Mouse (Mus musculus): ENCODE measurements around the gene Ptprj.
"Not testable (repeated sequence)": the region's sequence is repeated elsewhere in the genome, so short reads cannot be mapped to it uniquely, and the experiment has no call there.

Ptprj gene

DNA sequence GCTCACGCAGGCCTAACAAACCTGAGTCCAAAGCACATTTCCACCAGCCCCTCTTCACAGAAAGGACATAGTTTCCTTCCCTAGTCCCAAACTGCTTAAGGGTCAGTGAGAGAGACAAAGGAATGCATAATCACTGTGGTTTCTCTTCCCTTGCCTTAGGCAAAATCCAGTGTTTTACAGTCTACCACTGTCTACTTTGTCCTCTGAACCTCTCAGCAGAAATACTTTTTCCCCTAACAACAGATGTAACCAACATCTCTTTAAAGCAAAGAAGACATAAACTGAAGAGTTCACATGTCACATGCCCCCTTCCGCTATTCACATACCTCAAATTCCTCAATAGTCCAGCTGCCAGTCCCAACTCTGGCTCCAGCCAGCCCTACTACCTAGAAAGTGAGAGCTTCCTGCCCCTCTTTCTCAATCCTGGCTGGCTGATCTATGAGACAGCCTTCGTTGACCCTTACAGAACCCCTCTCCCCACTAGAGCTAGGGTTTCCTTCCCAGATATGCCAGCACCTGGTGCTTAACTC lies 94.2 kb downstream of the Ptprj start:
- no peak for DNase-seq (ENCODE audit: low read depth, low spot score)

DNA sequence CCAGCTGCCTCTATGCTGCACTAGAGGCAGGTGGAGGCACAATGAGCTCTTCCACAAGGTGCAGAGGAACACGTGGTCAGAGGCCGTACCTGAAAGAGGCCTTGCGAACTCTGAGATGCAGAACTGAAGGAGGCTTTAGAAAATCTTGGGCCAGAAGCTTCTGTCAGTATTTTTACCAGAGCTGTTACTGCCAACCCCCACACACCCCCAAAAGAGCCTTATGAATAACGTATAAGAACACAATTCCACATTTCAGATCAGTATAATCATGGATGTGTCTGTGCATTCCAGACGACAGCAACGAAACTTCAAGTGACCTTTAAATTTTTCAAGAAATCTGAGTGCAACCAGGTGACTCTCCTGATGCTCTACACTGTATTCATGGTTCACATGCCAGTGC lies 98.9 kb downstream of the Ptprj start:
- DNase-seq (ENCODE audit: low read depth, low spot score), result no peak

DNA sequence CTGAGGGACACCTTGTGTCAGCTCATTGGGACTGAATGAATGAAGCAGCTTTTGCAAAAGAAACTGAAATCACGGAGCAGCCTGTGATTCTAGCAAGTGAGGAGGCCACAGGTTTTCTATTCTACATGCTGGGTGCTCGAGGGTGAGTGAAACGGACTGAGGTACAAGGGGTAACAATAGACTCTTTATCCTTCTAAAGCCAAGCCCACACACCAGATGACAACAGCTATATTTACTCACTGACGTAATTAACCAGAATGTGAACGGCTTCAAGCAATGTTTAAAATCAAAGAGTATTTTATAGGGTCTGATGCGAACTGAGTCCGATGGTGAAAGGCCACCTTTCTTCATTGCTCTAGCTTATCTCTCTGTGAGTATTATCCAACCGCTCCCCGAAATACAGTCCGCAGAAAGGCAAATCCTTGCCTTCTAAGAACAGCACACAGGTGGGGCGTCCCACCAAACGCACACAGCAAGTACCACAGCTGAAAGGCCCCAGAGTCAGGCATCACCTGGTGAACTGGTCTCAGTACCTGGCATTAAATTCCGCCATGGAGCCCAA lies 99.6 kb downstream of the Ptprj start:
- no peak for DNase-seq (ENCODE audit: low read depth, low spot score)

DNA sequence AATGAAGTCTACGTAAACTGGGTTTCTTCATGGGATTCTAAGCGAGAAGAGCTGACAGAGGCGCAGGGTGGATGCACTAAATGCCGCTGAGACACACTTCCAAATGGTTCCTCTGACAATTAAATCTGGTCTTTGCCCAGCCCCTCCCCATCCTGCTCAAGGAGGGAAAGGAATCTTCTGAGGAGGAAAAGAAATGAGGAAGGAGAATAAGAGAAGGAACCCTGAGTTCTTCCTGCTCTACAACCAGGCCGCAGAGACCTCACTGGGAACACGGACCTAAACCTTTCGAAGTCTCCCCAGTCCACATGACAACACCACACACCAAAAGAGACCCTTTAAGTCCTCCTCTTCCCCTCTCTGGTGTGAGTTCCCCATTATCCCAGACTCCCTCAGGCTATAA lies 101.9 kb downstream of the Ptprj start:
- DNase-seq (ENCODE audit: low read depth, low spot score), result no peak

DNA sequence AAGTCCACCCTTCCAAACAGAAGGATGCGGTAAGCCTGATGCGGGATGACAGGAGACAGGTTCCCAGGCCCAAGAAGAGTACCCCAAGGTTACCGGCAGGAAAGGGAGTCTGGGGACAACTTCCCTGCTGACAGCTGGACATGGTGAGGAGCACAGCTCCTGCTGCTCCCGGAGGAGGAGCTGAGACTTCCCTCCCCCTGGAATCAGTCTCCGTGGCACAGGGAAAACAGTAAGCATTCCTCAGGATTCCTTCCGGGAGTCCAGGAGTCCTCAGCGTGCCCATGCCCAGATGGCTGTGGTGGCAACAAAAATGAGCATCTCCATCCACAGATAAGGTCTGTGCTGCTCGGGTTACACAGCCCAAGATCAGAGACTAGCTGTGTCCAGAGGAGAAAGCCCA lies 102.8 kb downstream of the Ptprj start:
- DNase-seq (ENCODE audit: low read depth, low spot score), result no peak

DNA sequence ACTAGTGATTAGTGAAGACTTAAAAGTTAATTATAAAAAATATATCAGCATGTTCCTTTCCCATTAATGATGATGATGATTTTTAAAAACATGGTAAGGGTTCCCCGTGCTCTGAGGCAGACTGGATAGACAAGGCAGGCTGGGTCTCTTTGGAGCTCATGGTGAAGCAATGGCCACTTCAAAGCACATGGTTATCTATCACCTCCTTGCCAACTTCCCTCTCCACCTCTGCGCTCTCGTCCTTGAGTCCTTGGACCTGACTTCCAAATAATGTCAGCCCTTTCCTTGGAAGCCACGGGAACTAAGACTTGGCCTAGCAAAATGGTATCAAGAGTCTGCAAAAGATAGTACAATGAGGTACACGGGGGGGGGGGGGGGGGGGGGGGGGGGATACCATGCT lies 103.7 kb downstream of the Ptprj start:
- no peak for DNase-seq (ENCODE audit: low read depth, low spot score)

DNA sequence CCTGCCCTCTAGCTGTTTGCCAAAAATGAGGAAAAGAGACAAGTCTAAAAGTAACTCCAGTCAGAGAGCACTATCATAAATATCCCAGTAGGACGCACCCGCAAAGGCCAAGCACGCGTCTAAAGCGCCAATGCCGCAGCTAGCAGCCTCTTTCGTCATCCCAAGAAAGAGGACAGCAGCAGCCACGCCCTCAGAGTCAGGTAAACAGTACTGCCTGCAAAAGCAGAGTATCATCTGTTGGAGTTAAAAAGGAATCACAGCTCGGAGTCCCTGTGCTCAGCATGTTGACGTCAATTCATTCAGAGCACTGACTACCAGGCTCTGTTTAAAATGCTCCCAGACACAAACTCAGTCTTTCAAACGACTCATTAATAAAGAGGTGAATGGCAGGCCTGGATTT lies 104.1 kb downstream of the Ptprj start:
- DNase-seq (ENCODE audit: low read depth, low spot score), result no peak

DNA sequence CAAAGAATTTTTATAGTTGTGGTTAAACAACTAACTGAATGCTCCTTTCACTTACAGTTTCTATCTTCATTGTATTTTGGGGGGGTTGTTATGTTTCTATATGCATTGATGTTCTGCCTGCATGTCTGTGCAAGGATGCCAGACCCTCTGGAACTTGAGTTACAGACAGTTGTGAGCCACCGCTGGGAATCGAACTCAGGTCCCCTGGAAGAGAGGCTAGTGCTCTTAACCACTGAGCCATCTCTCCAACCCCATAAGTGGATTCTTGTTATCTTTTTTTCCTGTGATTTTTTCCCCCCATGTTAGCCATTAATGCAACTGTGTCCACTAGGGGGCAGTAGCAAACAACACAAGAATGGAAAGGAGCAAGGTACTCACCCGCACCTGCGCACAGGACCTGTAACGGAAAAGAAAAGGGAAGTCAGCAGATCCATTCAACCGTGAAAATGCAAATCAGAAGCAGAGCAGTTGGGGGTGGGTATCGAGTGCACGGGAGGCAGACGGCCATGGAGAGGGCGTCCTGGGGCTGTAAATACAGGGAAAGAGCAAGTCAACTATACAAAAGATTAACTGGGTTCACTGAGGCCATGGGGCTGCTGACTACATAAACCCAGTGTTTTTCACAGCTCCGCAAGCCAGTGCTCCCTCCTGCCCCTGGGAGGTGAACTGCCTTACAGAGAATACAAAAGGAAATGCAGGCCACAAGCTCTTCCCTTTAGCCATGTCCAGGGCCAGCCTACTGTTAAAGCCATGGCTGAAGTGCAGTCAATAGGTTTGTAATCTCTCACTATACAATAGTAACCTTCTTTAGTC lies 105.6 kb downstream of the Ptprj start:
- peak; percentile 93 for DNase-seq (ENCODE audit: low read depth, low spot score)

DNA sequence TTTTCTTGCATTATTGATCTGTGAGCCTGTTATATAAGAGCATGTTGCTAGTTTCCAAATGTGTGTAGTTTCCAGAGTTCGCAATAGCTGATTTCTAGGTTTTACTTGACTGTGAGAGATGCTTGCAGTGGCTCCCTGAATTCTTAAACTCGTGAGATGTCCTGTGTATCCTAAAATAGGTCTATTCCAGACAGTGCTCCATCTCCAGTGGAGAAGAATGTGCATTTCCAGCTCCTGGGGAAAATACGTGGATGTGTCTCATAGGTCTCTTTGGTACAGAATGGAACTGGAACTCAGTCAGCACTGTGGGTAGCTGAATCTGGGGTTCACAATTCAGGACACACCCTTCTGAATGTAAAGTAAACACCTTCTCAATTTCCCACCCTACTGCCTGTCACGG lies 107.7 kb downstream of the Ptprj start:
- no peak for DNase-seq (ENCODE audit: low read depth, low spot score)

DNA sequence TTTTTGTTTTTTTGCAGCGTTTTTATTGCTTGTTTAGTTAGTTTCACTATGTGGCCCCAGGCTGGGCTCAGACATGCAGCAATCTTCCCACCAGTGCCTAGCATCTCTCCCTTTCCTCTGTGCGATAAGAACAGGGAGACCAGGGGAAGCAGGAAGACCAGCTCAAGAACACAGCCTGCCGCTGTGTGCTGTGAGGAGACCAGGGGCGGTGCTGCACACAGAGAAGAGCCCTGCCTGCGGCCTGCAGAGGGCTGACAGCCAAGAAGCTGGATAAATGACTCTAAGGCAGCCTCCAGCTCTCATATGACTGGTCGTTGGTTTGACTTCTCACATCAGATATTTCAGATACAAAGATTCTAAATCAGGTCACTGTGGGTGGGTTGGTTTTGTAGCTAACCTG lies 110.3 kb downstream of the Ptprj start:
- DNase-seq (ENCODE audit: low read depth, low spot score), result no peak

DNA sequence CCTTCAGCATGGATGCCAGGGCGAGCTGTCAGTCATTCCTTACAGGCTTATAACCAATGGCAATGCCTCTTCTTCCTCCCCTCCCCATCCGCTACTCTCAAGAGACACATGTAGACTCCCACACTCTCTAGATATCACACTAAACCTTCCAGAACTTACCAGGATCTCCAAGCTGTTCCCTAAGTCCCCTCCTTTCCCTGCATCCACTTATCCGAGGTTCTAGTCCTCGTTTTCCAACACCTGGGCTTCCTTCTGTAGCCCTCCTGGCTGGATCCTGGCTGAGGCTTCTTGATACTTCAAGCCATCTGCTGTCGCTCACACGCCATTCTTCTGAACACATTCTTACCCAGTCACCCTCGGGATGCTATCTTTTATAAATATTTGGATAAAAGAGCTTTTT lies 114.0 kb downstream of the Ptprj start:
- no peak for DNase-seq (ENCODE audit: low read depth, low spot score)

DNA sequence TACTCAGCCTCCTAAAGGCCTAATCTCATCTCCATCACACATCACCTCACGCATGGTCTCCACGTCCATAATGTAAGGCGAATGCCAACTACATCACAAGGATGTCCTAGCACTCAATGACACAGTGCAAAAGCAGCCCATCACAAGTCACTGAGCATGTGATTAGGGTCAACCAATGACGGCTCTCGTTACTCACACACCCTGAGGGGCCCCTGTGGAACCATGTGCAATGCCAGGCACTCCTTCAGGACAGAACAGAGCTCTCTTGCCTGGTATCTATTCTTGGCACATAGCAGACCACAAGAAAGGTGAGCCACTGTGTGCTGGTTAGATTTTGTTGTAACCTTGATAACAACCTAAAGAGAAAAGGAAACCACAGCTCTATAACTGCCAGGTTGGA lies 116.7 kb downstream of the Ptprj start:
- DNase-seq (ENCODE audit: low read depth, low spot score), result no peak

DNA sequence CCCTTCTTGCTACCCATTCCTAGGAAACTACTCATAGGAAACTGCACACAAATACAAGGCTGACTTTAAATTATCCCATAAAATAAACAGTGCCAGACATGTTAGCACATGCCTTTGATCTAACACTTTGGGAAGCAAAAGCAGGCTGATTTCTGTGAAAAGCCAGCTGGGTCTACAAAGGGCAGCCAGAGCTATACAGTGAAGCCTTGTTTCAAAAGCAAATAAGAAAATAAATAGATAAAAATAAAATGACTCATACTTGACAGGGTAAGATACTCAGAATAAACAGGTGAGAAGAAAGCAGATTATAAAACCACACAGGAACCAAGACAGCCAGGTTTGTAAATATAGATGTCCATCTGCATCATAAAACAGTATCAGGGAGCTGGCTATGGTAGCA lies 118.2 kb downstream of the Ptprj start:
- no peak for DNase-seq (ENCODE audit: low read depth, low spot score)

DNA sequence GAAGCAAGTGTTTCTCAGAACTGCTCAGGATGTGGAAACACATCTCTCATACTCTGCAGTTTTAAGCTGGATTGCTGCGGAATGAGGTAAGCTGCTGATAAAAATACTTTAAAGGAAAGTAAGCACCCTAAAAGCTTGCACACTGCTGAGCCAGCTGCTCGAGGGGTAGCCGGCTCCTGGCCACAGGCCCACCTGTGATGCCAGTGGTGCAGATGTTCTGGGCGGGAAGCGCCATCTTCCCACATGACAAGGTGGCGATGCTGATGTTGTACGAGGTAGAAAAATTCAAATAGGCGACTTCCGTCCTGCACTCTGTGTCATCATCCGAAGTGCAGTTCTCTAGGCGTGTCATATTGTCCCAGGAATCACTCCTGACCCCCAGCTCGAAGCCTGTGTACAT lies 122.5 kb downstream of the Ptprj start:
- no peak for DNase-seq (ENCODE audit: low read depth, low spot score)

DNA sequence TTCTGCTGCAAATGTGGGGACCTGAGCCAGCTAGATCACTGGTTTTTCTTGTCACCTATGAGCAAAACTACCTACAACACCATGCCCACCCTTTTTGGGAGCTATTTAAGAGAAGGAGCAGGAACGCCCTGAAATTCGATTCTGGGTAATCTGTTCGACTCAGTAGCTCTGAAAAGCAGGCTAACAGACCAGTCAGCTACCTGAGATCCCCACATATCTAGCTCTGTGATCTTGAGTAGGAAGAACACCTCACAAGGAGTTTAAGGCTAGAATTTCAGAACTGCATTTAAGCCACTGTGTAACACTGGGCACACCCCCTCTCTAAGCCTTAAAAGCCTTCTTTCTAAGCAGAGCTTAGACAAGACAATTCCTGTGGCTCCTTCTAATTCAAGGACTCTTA lies 128.1 kb downstream of the Ptprj start:
- DNase-seq (ENCODE audit: low read depth, low spot score), result no peak

DNA sequence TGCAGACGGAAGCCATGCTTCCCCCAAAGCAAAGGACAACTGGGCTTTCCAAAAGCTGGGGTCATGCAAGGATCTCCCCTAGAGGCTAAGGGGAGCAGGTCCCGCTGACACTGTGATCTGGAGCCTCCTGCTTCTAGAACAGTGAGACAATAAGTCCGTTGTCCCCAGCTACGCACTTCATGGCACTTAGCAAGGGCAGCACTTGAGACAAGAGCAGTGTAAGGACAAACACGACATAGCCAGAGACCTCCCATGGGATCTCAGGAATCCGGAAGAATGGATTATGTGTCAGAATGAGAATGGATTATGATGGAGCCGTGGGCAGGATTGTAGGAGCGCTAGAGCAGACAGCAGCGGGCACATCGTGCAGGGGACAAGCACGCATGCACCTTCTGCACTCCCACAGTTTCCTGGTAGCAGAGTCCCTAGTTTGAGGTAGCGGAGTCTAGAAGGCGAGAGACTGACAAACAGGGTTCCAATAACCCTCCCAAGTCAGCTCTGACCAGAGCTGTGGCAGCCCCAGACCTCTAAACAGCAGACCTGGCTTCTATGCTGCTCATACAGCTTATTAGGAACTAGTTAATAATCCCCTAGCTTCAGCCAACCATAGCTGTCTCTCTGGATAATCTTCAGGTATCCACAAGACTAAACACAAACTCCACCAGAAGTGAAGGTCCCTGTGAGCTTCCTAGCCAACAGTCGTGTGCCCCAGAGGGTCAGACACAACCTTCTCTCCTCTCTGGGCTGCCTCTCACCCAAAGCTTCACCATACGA lies 131.3 kb downstream of the Ptprj start:
- DNase-seq (ENCODE audit: low read depth, low spot score), result no peak

DNA sequence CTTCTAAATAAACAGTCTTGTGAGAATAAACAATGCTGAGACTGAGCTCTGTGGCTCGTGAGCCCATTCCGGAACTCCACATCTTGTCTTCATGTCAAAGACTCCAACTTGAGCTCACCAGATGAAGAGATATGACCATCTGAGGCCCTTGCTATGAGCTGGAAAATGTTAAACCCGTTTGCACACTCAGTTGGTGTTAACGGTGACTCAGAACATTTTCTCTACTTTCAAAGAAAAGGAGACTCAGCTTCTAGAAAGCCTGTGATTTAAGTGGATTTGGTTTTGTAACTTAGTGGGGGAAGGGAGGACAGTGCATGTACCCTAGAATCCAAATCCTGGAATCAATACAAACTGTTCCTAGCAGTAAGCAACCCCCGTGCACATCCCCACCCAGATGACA lies 136.6 kb downstream of the Ptprj start:
- no peak for DNase-seq (ENCODE audit: low read depth, low spot score)

DNA sequence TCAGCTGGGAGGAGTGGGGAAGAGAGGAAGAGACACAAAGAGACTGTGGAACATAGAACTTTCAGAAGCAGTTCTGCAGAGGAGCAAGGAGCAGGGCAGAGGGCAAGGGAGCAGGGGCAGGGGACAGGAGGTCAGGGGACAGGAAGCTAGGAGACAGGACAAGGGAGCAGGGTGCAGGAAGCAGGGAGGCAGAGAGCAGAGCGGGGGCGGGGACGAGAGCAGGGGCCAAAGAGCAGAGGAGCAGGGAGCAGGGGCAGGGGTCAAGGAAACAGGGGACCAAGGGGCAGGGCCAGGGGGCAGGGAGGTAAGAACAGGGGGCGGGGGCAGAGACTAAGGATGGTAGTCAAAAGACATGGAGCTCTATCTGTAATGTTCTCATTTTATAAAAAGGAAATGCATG lies 138.6 kb downstream of the Ptprj start:
- DNase-seq (ENCODE audit: low read depth, low spot score), result not testable (repeated sequence)

DNA sequence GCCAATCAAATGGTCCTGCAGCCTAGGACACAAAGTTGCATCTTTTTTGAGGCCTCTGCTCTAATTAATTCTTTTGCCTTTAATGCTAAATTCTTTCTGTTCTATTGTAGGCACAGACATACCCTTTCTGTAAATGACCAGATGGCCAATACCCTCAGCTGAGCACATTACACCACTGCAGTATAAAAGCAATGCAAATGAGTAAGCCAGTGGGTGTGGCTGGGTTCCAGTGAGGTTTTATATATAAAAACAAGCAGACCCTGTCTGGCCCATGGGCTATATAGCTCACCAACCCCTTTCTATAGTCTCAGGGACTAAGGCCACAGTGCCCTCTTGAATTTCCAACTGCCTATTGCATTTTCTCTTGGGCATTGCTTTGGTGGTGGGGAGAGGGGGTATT lies 140.3 kb downstream of the Ptprj start:
- DNase-seq (ENCODE audit: low read depth, low spot score), result not testable (repeated sequence)

DNA sequence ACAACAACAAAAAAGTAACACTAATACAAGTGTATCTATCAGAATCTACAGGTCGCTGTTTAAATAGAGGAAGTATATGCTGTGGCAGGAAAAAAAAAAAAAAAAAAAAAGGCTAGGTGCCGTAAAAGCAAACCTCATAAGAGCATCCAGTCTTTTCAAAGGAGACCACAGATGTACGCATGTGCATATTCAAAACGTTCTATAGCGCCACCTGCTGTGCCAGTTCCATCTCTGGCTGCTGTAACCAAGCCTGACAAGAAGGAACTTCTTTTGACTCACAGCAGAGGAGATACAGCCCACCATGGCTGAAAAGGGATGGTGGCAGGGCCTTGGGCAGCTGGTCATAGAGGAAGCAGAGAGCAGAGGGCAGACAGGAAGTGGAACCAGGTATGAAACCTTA lies 143.0 kb downstream of the Ptprj start:
- not testable (repeated sequence) for DNase-seq (ENCODE audit: low read depth, low spot score)

DNA sequence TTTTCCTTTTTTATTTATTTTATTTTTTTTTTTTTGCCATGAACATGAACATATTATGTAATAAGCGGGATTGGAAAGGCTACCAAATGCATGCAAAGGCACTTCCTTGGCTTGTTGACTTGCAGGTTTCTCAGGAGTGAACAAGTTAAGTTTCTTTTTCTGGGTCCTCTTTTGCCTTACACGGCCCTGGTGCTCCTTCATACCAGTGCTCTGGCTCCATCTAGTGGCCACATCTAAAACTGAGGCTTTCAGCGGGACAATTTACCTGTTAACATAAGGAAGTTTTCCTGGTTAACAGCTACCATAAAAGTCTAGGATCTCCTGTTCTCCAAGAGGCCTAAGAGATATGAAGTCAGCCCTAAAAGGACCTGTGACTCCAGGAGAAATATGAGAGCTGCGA lies 150.7 kb downstream of the Ptprj start:
- not testable (repeated sequence) for DNase-seq (ENCODE audit: low read depth, low spot score)

DNA sequence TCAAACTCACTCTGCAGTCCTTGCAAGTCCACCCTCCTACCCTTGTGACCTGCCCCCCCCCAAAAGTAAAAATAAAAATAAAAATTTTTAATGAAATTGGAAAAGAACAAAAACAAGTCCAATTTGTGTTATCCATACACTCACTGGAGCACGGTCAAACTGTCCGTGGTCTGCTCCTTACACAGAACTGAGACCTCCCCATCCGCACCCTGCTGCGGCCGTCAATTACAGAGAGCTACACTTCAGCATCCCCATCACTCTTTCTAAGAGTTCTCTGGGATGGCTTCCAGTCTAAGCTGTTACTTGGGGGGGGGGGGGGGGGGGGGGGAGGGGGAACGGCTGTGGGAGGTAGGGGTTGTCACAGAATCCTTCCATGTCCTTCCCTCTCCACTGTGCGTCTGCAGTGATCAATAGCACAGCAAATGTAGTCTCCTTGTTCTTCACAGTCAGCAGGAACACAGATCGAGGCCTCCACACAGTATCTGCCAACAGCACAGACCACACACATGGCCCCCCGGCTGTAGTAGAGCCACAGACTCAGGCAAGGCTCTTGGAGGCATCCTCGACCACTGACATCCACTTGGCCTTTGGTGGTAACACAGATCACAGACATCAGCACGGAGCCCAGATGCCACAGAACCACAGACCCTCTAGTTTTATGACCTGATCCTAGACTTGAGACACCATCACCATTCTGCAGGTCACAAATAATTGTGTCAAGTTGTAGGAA lies 151.3 kb downstream of the Ptprj start:
- DNase-seq (ENCODE audit: low read depth, low spot score), result not testable (repeated sequence)

All from CD4-positive, CD25-positive, alpha-beta regulatory T cell, adult 2 months (primary cell).